Mouse (Mus musculus): Measurements from ENCODE around the gene Akap8l. TPM values are rescaled to one million over a fixed set of nuclear protein-coding genes. Genes with fewer than 3 reads are reported as not detected.

Akap8l gene
- total and polyA plus RNA-seq, 3 experiments, result 40.0 to 63.8 TPM; not detected in 1

- TF ChIP-seq POLR2AphosphoS2 (IDR thresholded peaks at IDR 0.05; ENCODE audit: low read length), result no peak
- TF ChIP-seq HCFC1 (IDR thresholded peaks at IDR 0.05; ENCODE audit: low read depth, low read length), result no peak
- TF ChIP-seq TAL1 (IDR thresholded peaks at IDR 0.05; ENCODE audit: low read length), result no peak
- TF ChIP-seq BHLHE40 (IDR thresholded peaks at IDR 0.05; ENCODE audit: borderline replicate concordance, low read depth, low read length), result no peak
- TF ChIP-seq JUND (IDR thresholded peaks at IDR 0.05; ENCODE audit: low read depth, low read length), result no peak
- TF ChIP-seq USF2 (IDR thresholded peaks at IDR 0.05; ENCODE audit: borderline replicate concordance in 1 of 2, insufficient read depth in 1 of 2, low read depth in 1 of 2, low read length in 2 of 2), result no peak
Measured at GRCm38 (mm10) chr17:32319950-32320349, 30.5 kb downstream of the Akap8l start (continued).

DNA sequence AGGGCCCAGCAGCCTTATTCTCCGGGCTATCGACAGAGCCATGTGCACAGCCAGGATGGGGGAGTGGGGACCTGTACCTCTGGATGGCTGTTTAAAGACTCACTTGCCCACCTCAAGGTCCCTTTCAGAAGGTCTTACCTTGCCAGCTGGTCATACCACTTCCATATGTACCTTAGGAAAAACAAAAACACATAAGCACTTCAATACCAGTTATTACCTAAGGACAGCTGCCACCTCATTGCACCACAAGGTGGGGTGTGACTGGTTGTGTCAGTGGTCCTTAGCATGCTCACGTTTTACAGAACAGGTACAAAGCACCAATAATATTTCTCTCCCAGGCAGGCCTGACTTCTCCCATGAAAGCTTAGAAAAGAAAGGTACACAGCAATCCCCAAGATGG lies 32.7 kb downstream of the Akap8l start:
- Histone ChIP-seq H3K36me3 (ENCODE audit: control insufficient read depth in 1 of 2, insufficient read depth in 2 of 2, low read length in 2 of 2) (peaks cover 14 to 23% of the 10 kb centered on the region in 2 experiments), H3K9me3 (replicated peaks; ENCODE audit: insufficient read depth, low read length) (no peaks in the 10 kb centered on the region), H3K27ac (ENCODE audit: control insufficient read depth, low read depth, low read length) (no peak overlapping the region), H3K79me2 (ENCODE audit: control insufficient read depth, insufficient read depth, low read length, poor library complexity) (peaks cover 54% of the 10 kb centered on the region), H3K4me3 (ENCODE audit: control insufficient read depth in 1 of 2, insufficient read depth in 1 of 2, low read depth in 2 of 2, low read length in 2 of 2) (no peak overlapping the region), H3K27me3 (ENCODE audit: control insufficient read depth in 1 of 2, insufficient read depth in 2 of 2, low read length in 2 of 2) (no peaks in the 10 kb centered on the region), H3K9ac (ENCODE audit: control insufficient read depth, low read depth, low read length, poor library complexity, severe bottlenecking) (no peak overlapping the region), H3K4me1 (ENCODE audit: control insufficient read depth in 1 of 2, insufficient read depth in 2 of 2, low read length in 2 of 2) (peaks cover 2 to 10% of the 10 kb centered on the region in 2 experiments; a peak in 2 of 4 replicates)
- TF ChIP-seq USF1 (IDR thresholded peaks at IDR 0.05; ENCODE audit: low read depth, low read length) (no peak), CHD1 (IDR thresholded peaks at IDR 0.05; ENCODE audit: low read depth, low read length) (no peak), MYB (IDR thresholded peaks at IDR 0.05; ENCODE audit: low read depth, low read length) (no peak), NRF1 (IDR thresholded peaks at IDR 0.05; ENCODE audit: insufficient read depth, low read depth, low read length, poor library complexity, severe bottlenecking) (no peak)
- DNase-seq (ENCODE audit: low read depth, low spot score), result no peak

DNA sequence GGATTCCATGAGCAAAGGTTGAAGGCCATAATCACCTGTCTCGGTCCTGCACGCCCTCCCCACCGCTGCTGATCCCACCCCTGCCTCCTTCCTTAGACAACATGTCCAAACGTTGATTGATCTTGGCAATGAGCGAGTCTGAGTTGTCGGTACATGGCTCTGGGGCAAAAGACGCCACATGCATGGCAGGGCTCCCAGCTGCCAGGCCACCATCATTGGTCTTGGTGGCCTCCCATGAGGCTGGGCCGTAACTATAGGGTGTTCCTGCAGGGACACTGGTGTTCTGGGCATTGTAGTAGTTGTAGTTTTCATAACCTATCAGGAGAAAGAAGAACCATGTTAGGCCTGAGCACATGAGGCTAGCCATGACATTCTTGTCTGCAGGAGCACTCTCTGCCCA lies 33.4 kb downstream of the Akap8l start:
- Histone ChIP-seq H3K4me1 (ENCODE audit: control insufficient read depth in 1 of 2, insufficient read depth in 2 of 2, low read length in 2 of 2) (peaks cover 2 to 10% of the 10 kb centered on the region in 2 experiments; a peak in 2 of 4 replicates), H3K27me3 (ENCODE audit: control insufficient read depth in 1 of 2, insufficient read depth in 2 of 2, low read length in 2 of 2) (no peaks in the 10 kb centered on the region), H3K4me3 (ENCODE audit: control insufficient read depth in 1 of 2, insufficient read depth in 1 of 2, low read depth in 2 of 2, low read length in 2 of 2) (no peak overlapping the region), H3K27ac (ENCODE audit: control insufficient read depth, low read depth, low read length) (no peak overlapping the region), H3K79me2 (ENCODE audit: control insufficient read depth, insufficient read depth, low read length, poor library complexity) (peaks cover 52% of the 10 kb centered on the region), H3K9me3 (replicated peaks; ENCODE audit: insufficient read depth, low read length) (no peaks in the 10 kb centered on the region), H3K9ac (ENCODE audit: control insufficient read depth, low read depth, low read length, poor library complexity, severe bottlenecking) (no peak overlapping the region), H3K36me3 (ENCODE audit: control insufficient read depth in 1 of 2, insufficient read depth in 2 of 2, low read length in 2 of 2) (peaks cover 13 to 23% of the 10 kb centered on the region in 2 experiments)
- TF ChIP-seq MYB (IDR thresholded peaks at IDR 0.05; ENCODE audit: low read depth, low read length) (no peak), ZMIZ1 (IDR thresholded peaks at IDR 0.05; ENCODE audit: low read depth, low read length) (no peak), EP300 (IDR thresholded peaks at IDR 0.05; ENCODE audit: low read depth in 1 of 2, low read length in 2 of 2) (no peak), JUND (IDR thresholded peaks at IDR 0.05; ENCODE audit: low read depth, low read length) (no peak), GABPA (IDR thresholded peaks at IDR 0.05; ENCODE audit: low read depth, low read length) (no peak), USF1 (IDR thresholded peaks at IDR 0.05; ENCODE audit: low read depth, low read length) (no peak), MAZ (IDR thresholded peaks at IDR 0.05; ENCODE audit: low read depth, low read length) (no peak), SIN3A (IDR thresholded peaks at IDR 0.05; ENCODE audit: low read length) (no peak), SMC3 (IDR thresholded peaks at IDR 0.05; ENCODE audit: low read depth, low read length) (no peak), CTCF (IDR thresholded peaks at IDR 0.05 in 2 of 3, conservative IDR thresholded peaks at IDR 0.05 in 1 of 3; ENCODE audit: control insufficient read depth in 1 of 3, insufficient read depth in 1 of 3, low read depth in 2 of 3, low read length in 3 of 3, poor library complexity in 1 of 3, severe bottlenecking in 1 of 3) (no peak), MEF2A (IDR thresholded peaks at IDR 0.05; ENCODE audit: extremely low read depth, insufficient replicate concordance, low read depth, low read length, poor library complexity, severe bottlenecking) (no peak), NRF1 (IDR thresholded peaks at IDR 0.05; ENCODE audit: insufficient read depth, low read depth, low read length, poor library complexity, severe bottlenecking) (no peak), MXI1 (IDR thresholded peaks at IDR 0.05; ENCODE audit: low read depth, low read length) (no peak), ZC3H11A (IDR thresholded peaks at IDR 0.05; ENCODE audit: low read depth, low read length) (no peak), ELF1 (IDR thresholded peaks at IDR 0.05; ENCODE audit: low read depth, low read length) (no peak)
- DNase-seq (ENCODE audit: low read depth, low spot score), result no peak
